Mouse (Mus musculus) liver, adult 2 months (tissue): ENCODE measurements at regions not wholly inside any gene's neighbourhood (a gene's known extent, or its start where the extent isn't known, plus 50 kb on each side); places are given as distances from the start of the nearest gene placed in this dataset.

ENCODE experiments used
- DNase-seq: peaks from one replicate; pipeline ENCODE4 v3.0.0-alpha.2; 2011; ENCODE audit warnings: low read depth, low spot score; ENCODE audit errors: extremely low read depth
- H3K27ac ChIP-seq: fragments of 200-500 bp; replicated peaks from 2 replicates; pipeline ENCODE4 v1.5.1; 2012; ENCODE audit warnings: low read depth, mild to moderate bottlenecking, control low read depth, inconsistent platforms, low read length; ENCODE audit not compliant: insufficient read depth
- H3K27me3 ChIP-seq: fragments of 200-500 bp; 2 replicates; pipeline ENCODE4 v1.6.1; 2012; ENCODE audit warnings: mild to moderate bottlenecking, moderate library complexity, low read length, inconsistent platforms; ENCODE audit not compliant: control insufficient read depth, insufficient read depth
- H3K36me3 ChIP-seq: fragments of 200-500 bp; 2 replicates; pipeline ENCODE4 v1.6.1; 2012; ENCODE audit warnings: low read length, inconsistent platforms; ENCODE audit not compliant: control insufficient read depth, insufficient read depth
- H3K4me1 ChIP-seq: fragments of 200-500 bp; 2 replicates; pipeline ENCODE4 v1.6.1; 2011; ENCODE audit warnings: low read length; ENCODE audit not compliant: control insufficient read depth, insufficient read depth
- H3K4me3 ChIP-seq: fragments of 200-500 bp; 2 replicates; pipeline ENCODE4 v1.5.1; 2011; ENCODE audit warnings: low read depth, mild to moderate bottlenecking, control low read depth, low read length, moderate library complexity; ENCODE audit not compliant: insufficient read depth
- H3K79me2 ChIP-seq: fragments of 200-500 bp; 2 replicates; pipeline ENCODE4 v1.6.1; 2012; ENCODE audit warnings: inconsistent platforms, mild to moderate bottlenecking, low read length, moderate library complexity; ENCODE audit not compliant: control insufficient read depth, insufficient read depth
- H3K9ac ChIP-seq: fragments of 200-500 bp; 2 replicates; pipeline ENCODE4 v1.6.1; 2012; ENCODE audit warnings: low read depth, mild to moderate bottlenecking, control low read depth, inconsistent platforms, low read length
- CTCF ChIP-seq: fragments of 200-500 bp; IDR thresholded peaks from 2 replicates; pipeline ENCODE4 v1.5.1; 2011; ENCODE audit warnings: low read depth, low read length, control low read depth
- POLR2A ChIP-seq: fragments of 200-500 bp; IDR thresholded peaks from 2 replicates; pipeline ENCODE4 v1.6.1; 2011; ENCODE audit warnings: low read length, control low read depth; ENCODE audit not compliant: insufficient read depth; ENCODE audit errors: extremely low read depth
- WGBS: fragments of 180-500 bp; shearing (Covaris S2); methylation state at CpG from one replicate; pipeline ENCODE4 v1.1.7; 2018; 5-methylcytosine and 5-hydroxymethylcytosine counted together

- H3K4me3 ChIP-seq = no peak overlapping the region
- no peak for TF ChIP-seq POLR2A
- no peak for TF ChIP-seq CTCF
- WGBS = 74% methylated on average over 30 of the region's 30 CpGs
- H3K27ac ChIP-seq = no peak overlapping the region
- no peaks in the 10 kb centered on the region for H3K27me3 ChIP-seq
- H3K4me1 ChIP-seq = no peaks in the 10 kb centered on the region
- H3K36me3 ChIP-seq = no peaks in the 10 kb centered on the region
- no peak overlapping the region for H3K9ac ChIP-seq
- no peak for DNase-seq
- H3K79me2 ChIP-seq = no peaks in the 10 kb centered on the region
Observed at GRCm38 (mm10) chr8:26226612-26227528, 107.5 kb downstream of the Gm45692 start.

DNA sequence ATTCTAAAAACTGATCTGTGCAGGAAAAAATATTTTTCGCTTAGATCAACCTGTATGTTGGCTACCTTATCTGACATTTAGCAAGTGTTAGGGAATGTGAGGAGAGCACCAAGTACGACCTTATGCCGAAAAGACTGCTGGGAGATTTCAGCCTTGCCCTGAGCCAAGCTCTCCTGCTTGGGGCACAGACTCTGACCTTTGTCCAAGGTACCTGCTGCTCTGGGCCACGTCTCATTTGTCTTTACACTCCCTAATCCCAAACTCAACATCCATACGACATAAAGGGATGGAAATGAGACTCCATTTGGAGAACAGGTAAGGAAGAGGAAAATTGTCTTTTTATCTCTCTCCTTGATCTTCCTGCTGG is 108.2 kb downstream of the Gm45692 start:
- no peak overlapping the region for H3K9ac ChIP-seq
- no peak for DNase-seq
- TF ChIP-seq CTCF = no peak
- no peak for TF ChIP-seq POLR2A
- no peaks in the 10 kb centered on the region for H3K79me2 ChIP-seq
- H3K4me1 ChIP-seq = no peaks in the 10 kb centered on the region
- WGBS = 56% methylated on average over 5 of the region's 5 CpGs
- no peak overlapping the region for H3K4me3 ChIP-seq
- H3K36me3 ChIP-seq = no peaks in the 10 kb centered on the region
- H3K27me3 ChIP-seq = no peaks in the 10 kb centered on the region
- no peak overlapping the region for H3K27ac ChIP-seq

DNA sequence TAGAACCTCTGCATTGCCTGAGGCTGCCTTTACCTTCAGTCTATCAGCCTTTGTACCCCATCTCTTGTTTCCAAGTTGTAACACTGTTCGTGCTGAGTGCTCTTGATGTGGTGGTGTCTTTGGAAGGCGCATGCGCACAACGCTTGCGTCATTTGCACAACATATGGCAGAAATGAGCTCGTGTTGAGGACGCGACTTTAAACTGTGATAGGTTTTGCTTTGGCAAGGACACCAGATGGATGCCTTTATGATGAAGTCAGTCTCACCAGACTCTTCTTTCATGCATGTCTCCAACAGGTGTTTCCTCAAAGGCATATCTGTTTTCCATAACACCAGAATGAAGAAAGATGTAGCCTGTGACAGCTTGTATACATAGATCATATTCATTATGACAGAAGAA is 110.2 kb downstream of the Gm45692 start:
- H3K4me3 ChIP-seq = no peak overlapping the region
- no peaks in the 10 kb centered on the region for H3K79me2 ChIP-seq
- 94% methylated on average over 8 of the region's 8 CpGs for WGBS
- H3K27me3 ChIP-seq = no peaks in the 10 kb centered on the region
- no peak for DNase-seq
- H3K27ac ChIP-seq = no peak overlapping the region
- no peak for TF ChIP-seq POLR2A
- no peak for TF ChIP-seq CTCF
- no peaks in the 10 kb centered on the region for H3K36me3 ChIP-seq
- H3K9ac ChIP-seq = no peak overlapping the region
- H3K4me1 ChIP-seq = no peaks in the 10 kb centered on the region

- Histone ChIP-seq H3K36me3 (no peaks in the 10 kb centered on the region), H3K4me3 (no peak overlapping the region), H3K79me2 (no peaks in the 10 kb centered on the region), H3K27ac (no peak overlapping the region), H3K4me1 (no peaks in the 10 kb centered on the region), H3K9ac (no peak overlapping the region), H3K27me3 (no peaks in the 10 kb centered on the region)
- no peak for DNase-seq
- WGBS = 86% methylated on average over 2 of the region's 2 CpGs
- TF ChIP-seq POLR2A (no peak), CTCF (no peak)
Observed at GRCm38 (mm10) chr8:26239075-26239474, 119.7 kb downstream of the Gm45692 start.

DNA sequence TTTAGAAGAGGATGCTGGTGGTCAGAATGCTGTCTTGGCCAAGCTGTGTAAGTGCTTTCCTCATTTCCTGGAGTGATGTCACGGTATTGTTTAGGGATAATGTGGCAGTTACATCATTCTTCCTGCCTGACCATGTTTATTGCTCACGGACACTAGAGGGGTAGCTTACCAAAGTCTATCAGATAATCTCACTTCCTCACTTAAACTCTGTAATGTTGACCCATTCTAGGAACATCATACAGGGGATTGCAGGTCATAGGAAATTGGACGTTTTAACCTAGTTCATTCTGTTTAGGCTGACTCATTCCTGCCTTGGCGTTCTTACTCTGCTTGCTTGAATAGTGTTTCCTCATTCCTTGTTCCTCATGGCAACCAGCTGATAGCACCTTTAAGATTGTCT is 120.3 kb downstream of the Gm45692 start:
- DNase-seq = no peak
- Histone ChIP-seq H3K27ac (no peak overlapping the region), H3K27me3 (no peaks in the 10 kb centered on the region), H3K36me3 (no peaks in the 10 kb centered on the region), H3K79me2 (no peaks in the 10 kb centered on the region), H3K4me1 (no peaks in the 10 kb centered on the region), H3K9ac (no peak overlapping the region), H3K4me3 (no peak overlapping the region)
- WGBS = 44% methylated on average over 4 of the region's 4 CpGs
- no peak for TF ChIP-seq CTCF
- TF ChIP-seq POLR2A = no peak

DNA sequence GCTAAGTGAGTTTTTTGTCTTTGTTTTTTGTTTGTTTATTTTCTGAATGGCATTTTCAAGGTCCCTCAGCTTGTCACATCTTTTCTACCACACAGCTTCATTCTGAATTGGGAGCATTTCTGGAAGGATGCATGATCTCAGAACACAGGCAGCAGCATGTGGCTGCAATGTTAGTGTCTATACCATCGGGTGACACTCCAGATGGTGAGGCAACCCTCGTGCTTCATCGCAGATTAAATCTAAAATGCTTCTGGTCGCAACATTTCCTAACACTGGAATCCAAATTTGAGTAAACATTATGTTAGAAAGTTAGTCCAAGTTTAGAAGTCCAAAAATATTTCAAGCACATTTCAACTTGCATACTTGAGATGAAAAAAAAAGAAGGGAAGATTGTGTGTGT is 124.4 kb downstream of the Gm45692 start:
- Histone ChIP-seq H3K4me3 (no peak overlapping the region), H3K79me2 (no peaks in the 10 kb centered on the region), H3K9ac (no peak overlapping the region), H3K27ac (no peak overlapping the region), H3K27me3 (no peaks in the 10 kb centered on the region), H3K4me1 (peaks cover 2% of the 10 kb centered on the region; the same call in 1 of the 2 replicates), H3K36me3 (no peaks in the 10 kb centered on the region)
- TF ChIP-seq CTCF = no peak
- TF ChIP-seq POLR2A = no peak
- WGBS = 32% methylated on average over 4 of the region's 4 CpGs
- DNase-seq = no peak
